Mouse (Mus musculus): ENCODE measurements around the gene Olfr849. TPM values are rescaled to one million over a fixed set of nuclear protein-coding genes. Genes with fewer than 3 reads are reported as not detected.

The Olfr849 gene
- polyA plus RNA-seq (2012; rRNA removed): not detected in 2 replicates

GRCm38 (mm10) chr9:19439966-19440365 lies at the start of gene Olfr849:
Gene Olfr849, plus strand, starts transcription at chr9:19440266.

DNA sequence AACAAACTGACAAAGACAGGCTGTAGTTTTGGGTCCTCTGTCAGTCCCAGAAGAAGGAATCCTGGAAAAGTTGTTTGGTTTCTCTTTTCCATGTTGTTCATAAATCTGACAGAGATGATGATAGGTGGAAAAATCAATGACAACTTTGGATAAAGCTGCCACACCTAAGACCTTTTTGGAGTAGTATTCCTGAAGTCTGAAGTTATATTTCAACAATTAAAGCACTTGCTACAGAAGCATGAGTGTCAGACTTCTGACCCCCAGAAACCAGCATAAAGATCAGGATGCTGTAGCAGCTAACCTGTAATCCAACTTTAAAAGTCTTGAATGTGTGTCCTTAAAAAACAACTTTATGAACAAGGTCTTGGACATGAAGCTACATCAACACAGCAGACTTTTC lies 38.1 kb downstream of the Olfr849 start, which contains the start of gene Olfr850:
TSS of gene Olfr850 (minus strand) at position 101 of the 400 bp plus-strand sequence.

GRCm38 (mm10) chr9:19492995-19493394 lies 52.9 kb downstream of the Olfr849 start, which contains the start of gene Olfr851:
Gene Olfr851, plus strand, starts transcription at chr9:19493295.

Other genes with a start within 250 kb of the Olfr849 start
- gene Olfr843, start 188.3 kb upstream of the Olfr849 start, polyA plus RNA-seq (2012; rRNA removed): not detected in 2 replicates
- gene Olfr844, start 123.9 kb upstream of the Olfr849 start, polyA plus RNA-seq (2012; rRNA removed): not detected in 2 replicates
- not detected in 2 replicates for gene Olfr845, start 103.8 kb upstream of the Olfr849 start, polyA plus RNA-seq (2012; rRNA removed)
- gene Olfr846, start 76.3 kb upstream of the Olfr849 start, polyA plus RNA-seq (2012; rRNA removed): not detected in 2 replicates
- gene Olfr847, start 61.6 kb upstream of the Olfr849 start, polyA plus RNA-seq (2012; rRNA removed): not detected in 2 replicates
- gene Olfr850, start 38.0 kb downstream of the Olfr849 start, polyA plus RNA-seq (2012; rRNA removed): not detected in 2 replicates
- gene Olfr851, start 53.0 kb downstream of the Olfr849 start, polyA plus RNA-seq (2012; rRNA removed): not detected in 2 replicates
- not detected in 2 replicates for gene Olfr853, start 100.8 kb downstream of the Olfr849 start, polyA plus RNA-seq (2012; rRNA removed)
- not detected in 2 replicates for gene Olfr854, start 127.1 kb downstream of the Olfr849 start, polyA plus RNA-seq (2012; rRNA removed)
- gene Olfr855, start 142.4 kb downstream of the Olfr849 start, polyA plus RNA-seq (2012; rRNA removed): not detected in 2 replicates
- gene Zfp317, start 181.8 kb downstream of the Olfr849 start, polyA plus RNA-seq (2012; rRNA removed): 31.7 and 33.6 TPM in 2 replicates

Measured in central nervous system, embryonic 18 days (tissue).